Mouse (Mus musculus) liver, embryonic 14.5 days (tissue): ENCODE results near the gene Gbp2b. TPM values are rescaled to one million over a fixed set of nuclear protein-coding genes. Genes with fewer than 3 reads are reported as not detected.

ENCODE experiments used
- ATAC-seq: fragments of 200-750 bp; cut with Nextera tagmentation; 2 replicates; pipeline ENCODE4 v1.8.0; 2017; ENCODE audit warnings: moderate number of reproducible peaks, mild to moderate bottlenecking, moderate library complexity; ENCODE audit not compliant: insufficient read depth
- DNase-seq, 3 experiments: peaks; one replicate each; pipeline ENCODE4 v3.0.0-alpha.2; 2012 to 2013; ENCODE audit warnings: low read depth in 3 of 3, low spot score in 3 of 3
- H3K27ac ChIP-seq: fragments of 300-500 bp; sonication (generic); 2 replicates; pipeline ENCODE4 v1.5.1; 2014; ENCODE audit warnings: moderate library complexity, mild to moderate bottlenecking, control low read depth, inconsistent platforms
- H3K27me3 ChIP-seq: fragments of 300-500 bp; sonication (generic); 2 replicates; pipeline ENCODE4 v1.6.1; 2014; ENCODE audit warnings: mild to moderate bottlenecking, low read length, moderate library complexity; ENCODE audit not compliant: control insufficient read depth, insufficient read depth
- H3K36me3 ChIP-seq: fragments of 300-500 bp; sonication (generic); replicated peaks from 2 replicates; pipeline ENCODE4 v1.6.1; 2014; ENCODE audit warnings: low read depth; ENCODE audit not compliant: control insufficient read depth, insufficient read depth
- H3K4me1 ChIP-seq, 2 experiments: fragments of 200-500 bp in 1 of 2; fragments of 300-500 bp in 1 of 2; sonication (generic) in 1 of 2; replicated peaks; 2 replicates each; pipeline ENCODE4 v1.6.1; 2012 to 2014; ENCODE audit warnings: antibody characterized with exemption in 1 of 2, inconsistent platforms in 1 of 2, low read length in 1 of 2; ENCODE audit not compliant: control insufficient read depth in 2 of 2, insufficient read depth in 2 of 2
- H3K4me2 ChIP-seq: fragments of 300-500 bp; sonication (generic); 2 replicates; pipeline ENCODE4 v1.6.1; 2014; ENCODE audit warnings: low read depth, mild to moderate bottlenecking, control low read depth, moderate library complexity
- H3K4me3 ChIP-seq, 2 experiments: fragments of 200-500 bp in 1 of 2; fragments of 300-500 bp in 1 of 2; sonication (generic) in 1 of 2; 2 replicates each; pipeline ENCODE4 v1.5.1; 2012 to 2014; ENCODE audit warnings: low read depth in 2 of 2, low read length in 2 of 2, mild to moderate bottlenecking in 2 of 2, control low read depth in 1 of 2, inconsistent platforms in 1 of 2, moderate library complexity in 1 of 2; ENCODE audit not compliant: insufficient read depth in 1 of 2
- H3K9ac ChIP-seq: fragments of 300-500 bp; sonication (generic); replicated peaks from 2 replicates; pipeline ENCODE4 v1.6.1; 2014; ENCODE audit warnings: mild to moderate bottlenecking, control low read depth, moderate library complexity
- H3K9me3 ChIP-seq: fragments of 300-500 bp; sonication (generic); 2 replicates; pipeline ENCODE4 v1.6.1; 2016; ENCODE audit warnings: low read length, mixed read lengths; ENCODE audit not compliant: control insufficient read depth
- CTCF ChIP-seq: IDR thresholded peaks from 2 replicates; pipeline ENCODE4 v1.5.1; 2016; ENCODE audit warnings: antibody characterized with exemption, low read depth, control low read depth
- EP300 ChIP-seq: IDR thresholded peaks from 2 replicates; pipeline ENCODE4 v1.6.1; 2016; ENCODE audit warnings: antibody characterized with exemption, low read depth
- WGBS: fragments of 180-500 bp; shearing (Covaris S2); extraction: QIAGEN DNeasy Blood & Tissue Kit; methylation state at CpG from one replicate; pipeline ENCODE4 v1.1.7; 2014; ENCODE audit not compliant: insufficient replicate concordance; 5-methylcytosine and 5-hydroxymethylcytosine counted together
- microRNA-seq: library from miRNA; unstranded; fragments of <30 nt; microRNA quantifications from one replicate; pipeline ENCODE4, GENCODE M21; 2016
- polyA plus RNA-seq, 2 experiments: library from polyadenylated mRNA; depleted of rRNA in 1 of 2; stranded (reverse) in 1 of 2; unstranded in 1 of 2; fragments of >200 nt; fragmentation: Nextera tagmentation in 1 of 2; extraction: Ambion mirVana in 1 of 2; gene quantifications; 2 replicates each; pipeline versions ENCODE4 v1.2.1 to v1.2.3; 2012 to 2014

The Gbp2b gene
- polyA plus RNA-seq, 2 experiments: 0.01 TPM; not detected in 1

DNA sequence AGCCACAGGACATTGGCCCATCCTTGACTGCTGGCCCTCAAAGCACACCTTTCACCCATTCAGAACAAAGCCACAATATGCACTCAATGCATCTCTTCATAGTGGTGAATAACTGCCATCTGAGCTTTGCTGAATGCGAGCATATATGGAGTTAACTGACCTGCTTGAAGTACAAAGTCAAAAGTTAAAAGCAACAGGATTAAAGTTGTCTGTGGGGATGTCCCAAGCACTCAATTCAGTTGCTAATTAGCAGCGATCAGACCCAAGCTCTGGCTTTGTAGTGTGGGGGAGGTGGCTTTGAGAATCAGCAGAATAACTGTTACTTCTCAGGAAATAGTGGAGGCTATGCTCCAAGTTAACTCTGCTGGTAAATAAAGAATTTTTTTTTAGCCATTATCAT lies 55.6 kb downstream of the Gbp2b start:
- Histone ChIP-seq H3K4me3 (no peak overlapping the region), H3K36me3 (no peaks in the 10 kb centered on the region), H3K9me3 (no peaks in the 10 kb centered on the region), H3K27ac (no peak overlapping the region), H3K4me2 (no peak overlapping the region), H3K4me1 (no peaks in the 10 kb centered on the region), H3K9ac (no peak overlapping the region), H3K27me3 (no peaks in the 10 kb centered on the region)
- 31% methylated on average over 2 of the region's 2 CpGs for WGBS
- DNase-seq (no peak), ATAC-seq (no peak)
- no peak for TF ChIP-seq CTCF
- no peak for TF ChIP-seq EP300

DNA sequence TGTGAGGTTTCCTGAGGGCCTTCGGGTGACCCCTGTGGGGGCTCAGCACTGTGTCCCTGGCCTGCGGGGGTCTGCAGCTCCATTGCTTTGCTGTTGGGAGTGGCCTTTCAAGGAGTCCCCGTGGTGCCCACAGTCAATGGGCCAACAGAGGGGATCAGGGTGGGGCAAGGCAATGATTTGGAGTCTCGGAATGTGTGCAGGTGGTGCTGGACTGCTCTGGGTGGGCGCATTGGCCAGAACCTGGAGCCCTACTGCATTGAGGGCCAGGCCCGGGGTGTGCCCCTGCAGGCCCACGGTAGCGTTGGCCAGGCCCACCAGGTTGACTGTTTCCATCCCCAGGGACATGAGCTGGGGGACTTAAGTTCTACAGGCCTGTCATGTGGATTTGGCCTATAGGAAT lies 70.1 kb downstream of the Gbp2b start:
- ATAC-seq (no peak; the same call in 1 of the 2 replicates), DNase-seq (no peak)
- Histone ChIP-seq H3K4me2 (no peak overlapping the region), H3K4me1 (no peaks in the 10 kb centered on the region), H3K9ac (no peak overlapping the region), H3K9me3 (no peaks in the 10 kb centered on the region), H3K36me3 (no peaks in the 10 kb centered on the region), H3K4me3 (no peak overlapping the region), H3K27ac (no peak overlapping the region), H3K27me3 (no peaks in the 10 kb centered on the region)
- 66% methylated on average over 8 of the region's 8 CpGs for WGBS
- no peak for TF ChIP-seq CTCF
- TF ChIP-seq EP300: no peak

Small RNA genes within 50 kb of the gene (microRNA-seq; reads per million reads assigned to microRNA genes)
- gene Mir6381: not detected

Other genes with a start within 250 kb of the Gbp2b start
- 5.6 and 7.9 TPM in 2 replicates for gene Pdlim5, start 199.2 kb upstream of the Gbp2b start, polyA plus RNA-seq (2012; rRNA removed)
- 8.4 and 9.6 TPM in 2 replicates for gene Pdlim5, start 199.2 kb upstream of the Gbp2b start, polyA plus RNA-seq (2014; fragmentation: Nextera tagmentation; extraction: Ambion mirVana)
- 0.10 and 0.26 TPM in 2 replicates for gene Gbp5, start 100.9 kb upstream of the Gbp2b start, polyA plus RNA-seq (2012; rRNA removed)
- gene Gbp5, start 100.9 kb upstream of the Gbp2b start, polyA plus RNA-seq (2014; fragmentation: Nextera tagmentation; extraction: Ambion mirVana): 0.04 TPM in 1 of 2 replicates, not detected in the other
- 0.54 and 0.80 TPM in 2 replicates for gene Gbp7, start 64.5 kb upstream of the Gbp2b start, polyA plus RNA-seq (2012; rRNA removed)
- 2.5 and 2.7 TPM in 2 replicates for gene Gbp7, start 64.5 kb upstream of the Gbp2b start, polyA plus RNA-seq (2014; fragmentation: Nextera tagmentation; extraction: Ambion mirVana)
- 0.42 and 1.4 TPM in 2 replicates for gene Gbp3, start 34.8 kb upstream of the Gbp2b start, polyA plus RNA-seq (2012; rRNA removed)
- gene Gbp3, start 34.8 kb upstream of the Gbp2b start, polyA plus RNA-seq (2014; fragmentation: Nextera tagmentation; extraction: Ambion mirVana): 1.2 and 1.3 TPM in 2 replicates
- 0.81 and 1.3 TPM in 2 replicates for gene Gbp2, start 25.8 kb downstream of the Gbp2b start, polyA plus RNA-seq (2012; rRNA removed)
- 1.8 and 2.2 TPM in 2 replicates for gene Gbp2, start 25.8 kb downstream of the Gbp2b start, polyA plus RNA-seq (2014; fragmentation: Nextera tagmentation; extraction: Ambion mirVana)
- 3.7 and 5.1 TPM in 2 replicates for gene Kyat3, start 106.2 kb downstream of the Gbp2b start, polyA plus RNA-seq (2012; rRNA removed)
- 8.4 and 10.1 TPM in 2 replicates for gene Kyat3, start 106.2 kb downstream of the Gbp2b start, polyA plus RNA-seq (2014; fragmentation: Nextera tagmentation; extraction: Ambion mirVana)
- gene Gtf2b, start 170.2 kb downstream of the Gbp2b start, polyA plus RNA-seq (2012; rRNA removed): 17.5 and 26.4 TPM in 2 replicates
- 44.3 and 46.2 TPM in 2 replicates for gene Gtf2b, start 170.2 kb downstream of the Gbp2b start, polyA plus RNA-seq (2014; fragmentation: Nextera tagmentation; extraction: Ambion mirVana)